Mouse (Mus musculus): Measurements from ENCODE around the gene Gtf3a.
"Not testable (repeated sequence)": the region's sequence is repeated elsewhere in the genome, so short reads cannot be mapped to it uniquely, and the experiment has no call there.

Gene Gtf3a

DNA sequence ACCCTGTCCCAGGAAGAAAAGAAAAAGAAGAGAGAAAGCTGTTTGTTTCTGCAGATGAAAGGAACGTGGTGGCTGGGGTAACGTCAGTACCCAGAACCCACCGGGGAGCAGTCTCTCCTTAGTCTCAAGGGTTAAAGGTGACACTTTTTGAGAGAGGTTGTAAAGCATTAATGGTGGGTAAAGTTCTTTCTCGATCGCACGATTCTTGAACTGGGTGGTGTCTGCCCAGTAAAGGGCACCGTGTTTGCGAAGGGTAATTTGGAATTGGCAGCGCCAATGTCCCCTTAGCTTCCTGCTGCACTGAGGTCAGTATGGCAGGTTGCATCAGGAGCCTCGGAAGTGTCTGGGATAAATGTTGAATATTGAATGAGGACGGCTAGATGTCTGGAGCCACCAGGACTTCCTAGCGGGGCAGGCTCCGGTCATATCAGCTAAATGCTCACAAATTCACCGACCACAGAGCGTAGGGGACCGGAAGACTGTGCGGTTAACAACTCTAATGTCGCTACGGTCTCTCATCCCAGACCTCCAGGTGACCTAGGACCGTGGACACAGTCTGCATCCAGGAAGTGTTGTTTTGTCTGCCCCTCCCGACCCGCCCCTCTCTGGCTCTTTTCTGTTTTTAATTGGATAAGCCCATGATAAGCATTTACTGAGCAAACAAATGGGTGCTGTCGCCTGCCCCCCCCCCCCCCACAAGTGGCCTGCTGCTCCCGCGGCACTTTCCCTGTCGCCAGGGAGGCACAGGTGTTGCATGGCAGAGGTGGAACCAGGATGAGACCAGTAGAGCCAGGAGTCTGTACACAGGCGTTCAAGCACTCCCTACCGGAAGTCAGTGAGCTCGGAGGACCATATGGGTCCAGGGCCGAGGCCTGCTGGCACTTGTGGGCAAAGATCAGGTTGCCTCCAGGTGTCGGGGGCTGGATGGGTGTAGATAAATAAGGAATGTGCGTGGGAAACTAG lies 10.6 kb upstream of the Gtf3a start:
- DNase-seq: no peak

DNA sequence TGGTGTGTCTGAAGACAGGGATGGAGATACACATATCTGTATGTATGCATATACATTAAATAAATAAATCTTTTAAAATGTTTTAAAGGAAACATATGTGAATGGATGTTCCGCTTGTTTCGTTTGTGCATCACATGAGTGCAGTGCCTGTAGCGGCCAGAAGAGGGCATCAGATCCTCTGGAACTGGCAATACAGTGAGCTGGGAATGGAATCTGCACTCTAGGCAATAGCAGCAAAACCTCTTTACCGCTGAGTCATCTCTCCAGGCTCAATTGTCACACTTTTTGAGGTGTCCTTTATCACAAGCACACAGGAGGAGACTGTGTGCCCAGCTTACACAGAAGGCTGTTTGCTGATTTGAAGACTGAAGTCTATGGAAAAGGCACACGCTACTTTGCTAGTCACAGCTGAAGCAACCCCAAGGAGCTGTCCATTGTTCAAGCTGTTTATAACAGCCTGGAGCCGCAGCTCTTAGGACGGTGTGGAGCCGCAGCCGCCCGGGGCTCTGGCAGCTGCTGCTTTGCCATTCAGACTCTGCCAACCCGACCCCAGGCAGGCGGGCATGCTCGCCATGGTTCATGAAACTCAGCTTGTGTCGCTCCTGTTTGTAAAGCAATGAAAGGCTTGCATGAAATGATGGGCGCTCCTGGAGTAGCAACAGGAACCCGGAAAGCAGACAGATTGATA lies 9.2 kb upstream of the Gtf3a start:
- peak; percentile 63 for DNase-seq

DNA sequence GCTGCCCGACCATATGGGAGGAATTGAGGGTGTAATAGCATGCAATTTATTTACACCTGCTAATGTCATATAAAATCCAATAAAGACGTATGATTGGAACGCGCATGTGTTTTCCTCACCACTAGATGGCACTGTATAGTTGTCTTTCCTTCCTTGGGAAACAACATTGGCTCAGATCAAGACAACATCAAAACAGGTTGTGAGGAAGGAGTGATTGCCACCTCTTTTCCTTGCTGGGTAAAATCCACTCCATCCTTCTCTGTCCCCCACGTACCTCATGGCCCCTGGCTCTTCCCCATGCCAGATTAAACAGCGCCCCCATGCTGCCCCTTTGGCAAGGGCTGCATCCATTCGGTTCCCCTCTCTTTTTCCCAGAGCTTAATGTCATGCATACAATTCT lies 8.2 kb upstream of the Gtf3a start:
- DNase-seq: no peak

DNA sequence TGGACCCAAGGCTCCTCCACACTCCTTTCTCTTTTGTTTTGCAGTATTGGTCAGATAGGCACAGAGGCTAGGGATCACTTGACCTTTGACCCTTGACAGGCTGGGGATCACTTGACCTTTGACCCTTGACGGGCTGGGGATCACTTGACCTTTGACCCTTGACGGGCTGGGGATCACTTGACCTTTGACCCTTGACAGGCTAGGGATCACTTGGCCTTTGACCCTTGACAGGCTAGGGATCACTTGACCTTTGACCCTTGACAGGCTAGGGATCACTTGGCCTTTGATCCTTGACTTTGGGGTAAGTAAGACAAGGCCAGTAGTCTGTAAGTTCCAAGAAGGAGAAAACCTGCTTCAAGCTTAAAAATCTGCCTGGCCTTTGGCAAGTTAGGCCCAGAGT lies 6.5 kb upstream of the Gtf3a start:
- not testable (repeated sequence) for DNase-seq

DNA sequence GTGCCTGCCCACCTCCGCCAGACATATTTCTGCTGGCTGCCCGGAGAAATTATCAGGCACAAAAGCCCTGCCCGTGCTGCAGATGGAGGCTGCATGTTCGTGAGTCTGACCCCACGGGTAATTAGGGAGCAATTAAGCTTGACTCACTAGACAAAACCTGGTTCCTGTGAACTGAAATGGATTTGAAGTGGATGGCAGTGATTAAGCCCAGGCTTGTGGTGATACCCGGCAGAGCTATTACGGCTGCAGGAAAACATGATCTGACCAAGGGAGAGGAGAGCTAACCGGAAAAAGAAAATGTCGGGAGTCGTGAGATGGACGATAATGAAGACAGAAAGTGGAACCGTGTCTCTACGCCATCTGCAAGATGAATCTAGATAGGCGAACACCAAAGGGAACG lies 5.5 kb upstream of the Gtf3a start:
- DNase-seq: no peak

DNA sequence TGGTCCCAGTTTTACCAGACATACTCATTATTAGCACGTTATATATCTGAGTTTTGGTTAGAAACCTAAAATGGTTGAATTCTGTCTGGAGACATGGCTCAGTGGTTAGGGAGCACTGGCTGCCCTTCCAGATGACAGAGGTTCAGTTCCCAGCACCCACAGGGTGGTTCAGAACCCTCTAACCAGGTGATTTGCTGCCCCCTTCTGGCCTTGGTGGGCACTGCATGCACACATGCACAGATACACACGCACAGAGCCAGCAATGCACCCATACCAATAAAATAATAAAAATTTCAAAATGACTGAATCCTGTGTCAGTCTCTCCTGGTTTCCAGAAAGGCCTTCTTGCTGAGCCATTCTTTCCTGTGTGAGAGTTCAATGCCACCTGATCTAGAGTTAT lies 3.9 kb upstream of the Gtf3a start:
- DNase-seq: peak; percentile 42

DNA sequence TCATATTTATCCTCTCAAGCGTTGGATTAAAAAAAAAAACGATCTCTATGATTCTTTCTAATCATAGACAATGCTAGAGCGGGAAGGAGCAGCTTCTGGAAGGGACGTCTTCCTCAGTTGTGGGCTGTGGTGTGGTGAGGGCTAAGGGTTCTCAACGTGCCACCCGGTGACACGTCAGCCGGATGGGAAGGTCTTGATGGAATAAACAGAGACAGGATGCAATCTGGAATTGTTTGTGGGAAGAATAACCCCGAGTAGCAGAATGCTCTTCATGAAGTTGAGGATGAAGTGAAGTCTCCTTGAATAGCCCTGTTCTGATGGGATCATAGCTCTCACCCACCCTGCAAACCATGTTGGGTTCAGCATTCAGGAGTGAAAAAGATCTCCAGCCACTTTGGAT lies 1.8 kb upstream of the Gtf3a start:
- DNase-seq: no peak

DNA sequence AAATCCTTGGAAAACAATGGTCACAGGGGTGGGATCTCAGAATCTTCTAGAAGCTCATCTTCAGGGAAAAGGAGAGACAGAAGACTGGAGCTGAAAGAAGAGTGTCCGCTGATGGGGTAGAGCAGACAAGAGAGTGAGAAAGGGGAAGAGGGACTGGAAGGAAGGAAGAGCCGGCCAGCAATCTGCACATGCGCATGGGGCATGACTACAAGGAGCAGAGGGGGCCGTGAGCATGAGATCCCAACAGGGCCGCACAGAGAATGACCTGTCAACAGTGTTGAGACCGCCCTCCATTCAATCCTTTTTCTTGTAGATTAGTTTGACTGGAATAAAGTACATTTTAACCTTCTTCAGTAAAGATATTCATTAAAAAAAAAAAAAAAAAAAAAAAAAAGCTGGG lies 960 bp upstream of the Gtf3a start:
- no peak for DNase-seq

DNA sequence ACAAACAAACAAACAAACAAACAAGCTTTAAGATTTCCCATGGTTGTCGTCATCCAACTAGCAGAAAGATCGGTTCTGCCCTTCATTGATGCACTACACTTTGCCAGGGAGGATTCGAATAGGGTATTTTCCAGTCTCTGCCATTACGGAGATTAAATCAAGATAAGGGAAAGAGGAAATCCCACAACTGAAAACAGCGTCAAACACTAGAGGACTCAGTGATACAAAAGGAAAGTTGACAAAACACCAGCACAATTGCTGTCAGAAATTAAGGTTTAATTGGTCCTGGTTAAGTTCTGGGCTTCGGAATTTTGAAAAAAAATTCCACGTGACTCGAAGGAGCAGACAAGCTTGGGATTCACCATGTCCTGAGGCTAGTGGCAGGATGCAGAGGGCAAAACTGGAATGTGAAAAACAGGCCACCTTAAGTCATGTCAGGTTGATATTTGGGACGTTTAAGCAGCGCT lies 383 bp upstream of the Gtf3a start:
- no peak for DNase-seq

DNA sequence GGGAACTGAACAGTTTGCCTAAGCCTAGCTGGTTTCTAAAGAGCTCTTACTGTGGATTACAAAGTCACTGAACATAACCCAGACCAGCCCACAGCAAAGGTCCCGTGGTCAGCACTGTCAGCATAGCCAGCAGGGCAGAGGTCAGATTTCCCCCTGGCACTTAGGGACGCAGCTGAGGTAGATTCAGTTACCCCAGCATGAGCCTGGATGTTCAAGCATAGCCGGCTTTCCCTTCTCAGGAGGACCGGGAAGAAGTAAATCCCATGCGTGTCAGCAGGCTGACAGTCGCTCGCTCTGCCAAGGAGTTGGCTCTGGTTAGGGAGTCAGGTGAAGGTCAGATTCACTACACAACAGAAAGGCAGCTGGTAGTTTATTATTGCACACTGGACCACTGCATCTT lies 6.1 kb downstream of the Gtf3a start:
- no peak for DNase-seq

DNA sequence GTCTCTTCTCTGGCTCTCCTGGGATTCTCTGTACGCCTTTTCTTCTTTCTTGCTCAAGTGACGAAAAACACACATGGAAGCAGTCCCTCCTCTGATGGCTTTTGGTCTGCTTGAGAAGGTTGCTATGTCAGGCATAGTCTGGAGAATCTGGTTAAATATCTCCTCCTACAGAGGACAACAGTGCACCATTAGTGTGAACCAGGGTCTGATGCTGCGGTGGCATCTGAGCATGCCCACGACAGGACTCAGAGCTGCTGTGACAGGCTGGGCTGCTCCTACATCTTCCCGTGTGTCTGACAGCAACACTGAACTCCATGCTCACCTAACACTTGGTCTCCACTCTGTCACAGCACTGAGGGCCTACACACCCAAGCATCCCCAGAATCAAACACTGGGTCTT lies 7.2 kb downstream of the Gtf3a start:
- DNase-seq: no peak

DNA sequence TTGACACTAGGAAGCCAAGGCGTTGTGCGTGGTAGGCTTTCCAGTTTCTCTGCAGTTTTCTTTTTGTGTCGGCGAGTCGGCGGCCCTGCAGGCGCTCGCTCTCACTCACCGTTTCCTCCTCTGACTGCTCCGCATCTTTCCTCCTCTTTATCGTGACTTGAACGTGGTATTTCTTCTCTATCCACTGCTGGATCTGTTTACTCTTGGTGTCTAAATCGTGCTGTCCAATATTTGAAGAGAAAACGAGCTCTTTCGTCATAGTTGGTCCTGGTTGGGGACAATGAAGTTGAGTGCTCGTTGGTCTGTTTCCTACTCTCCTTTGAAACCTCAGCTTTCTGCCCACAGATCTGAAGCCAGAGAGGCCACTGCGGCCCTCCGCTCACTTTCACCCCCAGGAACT lies 8.2 kb downstream of the Gtf3a start:
- DNase-seq: no peak

DNA sequence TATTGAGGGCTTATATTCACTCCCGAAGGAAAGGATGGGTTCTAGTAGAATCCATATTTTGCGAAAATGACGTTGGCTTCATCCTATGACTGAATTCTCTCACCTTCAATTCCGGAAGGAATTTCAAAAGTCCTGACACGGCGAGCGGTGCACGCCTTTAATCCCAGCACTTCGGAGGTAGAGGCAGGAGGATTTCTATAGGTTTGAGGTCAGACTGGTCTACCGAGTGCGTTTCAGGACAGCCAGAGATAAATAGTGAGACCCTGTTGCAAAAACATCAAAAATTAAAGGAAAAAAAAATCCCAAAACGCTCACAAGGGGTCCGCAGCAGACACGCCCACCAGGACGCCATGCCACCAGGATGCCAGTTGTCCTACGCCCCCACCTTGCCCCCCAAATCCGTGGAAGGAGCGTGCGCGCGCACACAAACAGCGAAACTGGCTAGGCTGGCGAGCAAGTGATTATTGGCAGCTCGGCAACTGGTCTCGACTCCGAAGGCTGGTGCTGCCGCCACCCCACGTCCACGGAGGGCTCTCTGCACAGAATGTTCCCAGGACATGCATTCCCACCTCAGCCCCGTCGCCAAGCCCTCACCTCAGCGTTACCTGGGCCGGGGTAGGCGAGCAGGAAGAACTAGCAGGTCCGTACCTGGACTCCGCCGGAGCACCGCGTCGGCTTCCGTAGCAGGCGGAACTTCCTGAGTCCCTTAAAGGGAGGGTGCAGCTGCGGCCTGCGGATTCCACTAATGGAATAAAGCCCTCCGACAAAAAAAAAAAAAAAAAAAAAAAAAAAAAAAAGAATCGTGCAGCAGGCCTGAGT lies 14.9 kb downstream of the Gtf3a start, which contains the start of gene Mtif3:
Gene Mtif3 (minus strand): TSS at position 683 of the 819 bp plus-strand sequence.
- peak; percentile 85 for DNase-seq

DNA sequence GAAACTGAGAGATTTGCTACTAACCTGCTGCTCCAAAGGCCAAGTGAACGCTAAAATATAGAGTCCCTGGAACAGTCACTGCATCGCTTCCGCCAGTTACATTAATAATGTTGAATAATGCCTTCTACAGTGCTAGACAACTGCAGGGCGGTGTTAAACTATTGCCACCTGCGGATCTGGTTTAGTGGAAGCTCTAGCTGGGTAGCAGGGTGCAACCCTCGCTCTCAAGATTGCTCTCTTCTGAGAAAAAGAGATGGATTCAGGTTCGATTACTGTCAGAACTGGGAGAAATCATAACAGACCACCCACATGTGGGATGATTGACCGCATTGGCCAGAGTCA lies 15.5 kb downstream of the Gtf3a start:
- DNase-seq: no peak

DNA sequence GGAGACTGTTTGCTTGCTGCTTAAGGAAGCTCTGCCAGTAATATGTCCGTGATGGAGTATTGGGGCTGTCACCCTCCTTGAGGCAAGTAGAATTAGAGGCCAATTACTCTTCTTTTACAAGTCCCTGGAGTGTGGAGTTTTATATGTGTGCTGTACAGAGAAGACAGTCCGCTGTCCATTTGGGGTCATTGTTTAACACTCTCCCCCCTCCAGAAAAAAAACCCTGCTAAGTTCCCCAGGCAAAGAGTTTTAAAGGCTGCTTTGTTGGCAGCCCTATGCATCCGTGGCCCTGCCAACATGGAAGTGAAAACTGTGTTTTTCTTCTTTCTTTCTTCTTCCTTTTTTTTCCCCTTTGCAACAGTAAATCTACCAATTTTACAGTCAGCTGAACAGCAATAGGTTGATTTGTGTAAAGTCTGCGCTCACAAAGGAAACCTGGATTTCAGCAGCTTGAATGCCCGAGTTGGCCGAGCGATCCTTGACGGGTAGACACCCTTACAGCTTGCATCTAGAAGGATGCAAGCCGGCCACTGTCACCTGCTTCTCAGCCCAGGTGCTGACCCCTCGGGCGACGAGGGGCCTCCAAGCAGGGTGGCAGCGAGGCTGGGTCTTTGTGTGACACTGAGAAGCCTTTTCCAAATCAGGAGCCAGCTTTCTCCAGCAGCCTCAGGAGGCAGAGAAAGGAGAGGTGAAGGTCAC lies 20.4 kb downstream of the Gtf3a start:
- no peak for DNase-seq

DNA sequence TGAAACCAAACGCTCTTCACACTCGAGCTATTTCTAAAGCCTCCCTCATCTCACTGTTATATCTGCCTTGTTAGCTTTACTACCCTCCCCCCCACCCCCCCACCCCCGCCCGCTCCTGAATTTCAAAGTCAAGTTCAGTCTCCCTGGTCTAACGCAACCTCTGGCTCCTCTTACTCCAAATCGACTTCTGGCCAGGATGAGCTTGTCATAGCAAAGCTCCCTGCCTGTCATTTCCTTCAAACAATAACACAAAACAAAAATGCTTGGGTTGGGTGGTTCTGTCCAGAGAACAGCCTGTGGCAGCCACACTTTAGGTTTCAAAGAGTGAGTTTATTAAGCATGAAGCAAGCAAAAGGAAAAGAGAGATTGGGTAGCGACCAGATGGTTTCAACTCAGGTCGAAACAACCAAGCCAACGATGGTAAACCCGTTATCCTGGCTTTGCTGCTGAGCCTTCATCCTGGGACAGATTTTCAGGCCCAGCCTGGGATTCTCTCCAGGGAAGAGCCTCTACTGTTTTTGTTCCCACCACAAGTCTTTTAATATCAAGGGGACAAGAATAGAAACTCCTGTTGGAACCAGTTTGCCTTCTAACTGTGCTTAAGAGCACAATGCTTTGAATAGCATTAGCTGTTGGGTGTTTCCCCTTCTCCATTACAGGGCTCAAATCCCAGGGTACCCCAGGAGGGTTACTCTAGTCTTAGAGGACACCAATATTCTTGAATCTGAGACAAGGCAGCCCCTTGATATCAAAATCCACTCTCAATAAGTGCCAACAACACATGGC lies 23.5 kb downstream of the Gtf3a start:
- no peak for DNase-seq

DNA sequence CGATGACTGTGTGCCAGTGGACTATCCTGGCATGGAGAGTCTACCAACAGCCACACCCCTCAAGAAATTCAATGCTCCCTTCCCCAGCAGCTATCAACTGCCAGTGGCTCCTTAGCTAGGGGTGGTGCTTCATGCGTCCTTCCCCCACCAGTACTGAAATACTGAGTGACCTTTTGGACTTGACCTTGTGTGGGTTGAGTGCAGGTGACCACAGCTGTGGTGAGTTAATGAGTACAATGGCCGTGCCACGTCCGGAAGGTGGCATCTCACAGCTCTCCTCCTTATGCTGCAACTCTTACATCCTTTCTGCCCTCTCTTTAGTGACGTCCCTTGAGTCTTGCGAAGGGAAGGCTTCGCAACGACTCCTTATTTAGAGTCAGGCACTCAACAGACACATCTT lies 24.9 kb downstream of the Gtf3a start:
- DNase-seq: no peak

DNA sequence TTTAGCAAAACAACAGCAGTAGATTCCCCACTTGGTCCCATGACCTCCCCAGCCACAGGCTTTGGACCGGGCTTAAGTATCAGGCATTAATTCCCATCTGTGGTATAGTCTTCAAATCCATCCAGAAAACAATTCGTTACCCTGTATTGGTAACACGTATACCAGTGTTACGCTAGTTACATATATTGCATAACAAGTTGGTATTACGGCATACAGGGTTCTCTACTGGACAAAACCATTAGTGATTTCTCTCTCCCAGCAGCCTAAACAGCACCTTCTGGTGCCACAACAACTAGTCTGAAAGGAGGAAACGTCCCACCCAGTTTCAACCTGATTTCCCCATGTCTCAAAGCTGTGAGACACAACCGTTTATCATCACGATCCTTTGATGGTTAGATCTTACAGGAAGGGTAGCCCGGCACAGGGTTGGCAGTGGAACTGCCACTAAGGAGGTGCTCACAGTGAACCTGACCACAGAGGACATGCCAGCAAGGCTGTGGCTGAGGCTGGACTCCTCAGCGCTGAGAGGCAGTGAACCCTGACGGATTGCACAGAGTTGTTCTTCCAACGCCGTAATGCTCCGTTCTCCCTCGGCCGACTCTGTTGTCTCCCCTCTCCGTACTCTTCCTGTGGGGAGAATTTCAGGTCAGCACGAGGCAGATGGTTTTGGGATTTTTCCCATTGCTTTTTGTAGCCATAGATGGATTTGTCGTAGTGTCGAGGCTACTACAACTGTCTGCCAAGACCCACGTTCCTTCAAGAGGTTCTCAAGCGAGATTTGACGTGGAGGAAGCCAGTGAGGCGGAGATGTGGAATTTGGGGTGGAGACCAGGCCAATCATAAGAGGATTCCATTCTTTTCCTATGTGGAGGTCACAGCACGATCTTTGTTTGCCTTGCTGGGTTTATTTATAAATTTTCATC lies 25.7 kb downstream of the Gtf3a start:
- peak; percentile 43 for DNase-seq

DNA sequence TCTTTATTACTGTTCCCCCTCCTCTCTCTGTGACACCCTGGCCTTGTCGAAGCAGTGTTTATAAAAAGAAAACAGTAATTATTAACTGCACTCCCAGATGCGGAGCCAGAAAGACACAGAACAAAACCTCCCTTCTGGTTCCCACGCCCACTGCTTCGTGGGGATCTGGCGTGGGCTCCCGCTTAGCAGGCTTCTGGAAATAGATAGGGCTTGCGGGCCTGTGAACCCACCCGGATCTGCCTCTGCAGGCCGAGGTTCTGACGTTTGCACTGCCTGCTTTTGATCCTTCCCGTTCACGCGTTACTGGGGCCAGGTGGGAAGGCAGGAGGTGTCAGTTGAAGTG lies 26.3 kb downstream of the Gtf3a start:
- peak; percentile 40 for DNase-seq

DNA sequence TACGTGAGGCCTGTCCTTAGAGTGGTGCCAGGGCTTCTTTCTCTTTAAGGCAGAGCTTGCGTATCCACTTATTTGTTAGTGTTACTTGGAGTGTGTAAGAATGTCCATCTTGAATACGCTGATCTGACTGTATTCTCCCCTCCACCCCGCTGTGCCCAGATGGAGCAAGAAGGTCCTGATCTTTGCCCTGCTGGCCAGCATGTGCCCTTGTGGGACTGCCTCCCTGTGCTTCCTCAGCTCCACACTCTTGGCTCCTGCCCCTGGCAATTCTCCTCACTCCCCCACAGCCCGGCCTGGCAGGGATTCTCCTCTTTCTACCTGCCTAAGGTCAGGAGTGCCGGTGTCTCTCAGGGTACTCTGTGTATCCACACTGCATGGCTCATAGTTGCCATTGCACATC lies 32.9 kb downstream of the Gtf3a start:
- no peak for DNase-seq

DNA sequence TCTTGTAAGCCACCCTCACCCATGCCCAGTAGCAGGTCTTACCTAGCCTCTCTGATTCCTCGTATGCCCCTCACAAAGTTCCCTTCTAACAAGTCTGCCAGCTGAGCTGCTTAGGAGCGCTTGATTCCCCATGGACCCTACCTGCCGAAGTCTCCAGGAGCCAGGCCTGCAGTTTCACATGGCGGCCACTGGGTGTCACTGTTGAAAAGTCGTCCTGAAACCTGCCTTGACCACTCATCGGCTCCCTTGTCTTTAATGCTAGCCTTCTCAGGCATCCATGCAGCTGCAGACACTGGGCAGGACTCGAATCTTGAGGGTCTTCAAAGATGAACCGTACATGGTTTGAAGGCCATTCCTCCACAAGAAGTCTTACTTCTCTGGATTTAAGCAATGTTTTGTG lies 34.8 kb downstream of the Gtf3a start:
- peak; percentile 71 for DNase-seq
